Mouse (Mus musculus) neural tube, embryonic 14.5 days (tissue): Measurements from ENCODE around the gene Lrp4. TPM values are rescaled to one million over a fixed set of nuclear protein-coding genes. Genes with fewer than 3 reads are reported as not detected.

ENCODE experiments used
- ATAC-seq: fragments of 200-750 bp; cut with Nextera tagmentation; 2 replicates; pipeline ENCODE4 v1.8.0; 2017; ENCODE audit warnings: low read depth, mild to moderate bottlenecking, moderate TSS enrichment, moderate library complexity
- H3K27ac ChIP-seq: fragments of 300-500 bp; sonication (generic); 2 replicates; pipeline ENCODE4 v1.5.1; 2014; ENCODE audit warnings: low read depth, mild to moderate bottlenecking, control low read depth, low read length, moderate library complexity, mixed read lengths
- H3K27me3 ChIP-seq: fragments of 300-500 bp; sonication (generic); 2 replicates; pipeline ENCODE4 v1.6.1; 2014; ENCODE audit warnings: low read length; ENCODE audit not compliant: control insufficient read depth, insufficient read depth
- H3K36me3 ChIP-seq: fragments of 300-500 bp; sonication (generic); 2 replicates; pipeline ENCODE4 v1.6.1; 2014; ENCODE audit warnings: low read length, mixed read lengths; ENCODE audit not compliant: control insufficient read depth, insufficient read depth
- H3K4me1 ChIP-seq: fragments of 300-500 bp; sonication (generic); 2 replicates; pipeline ENCODE4 v1.6.1; 2014; ENCODE audit warnings: low read length; ENCODE audit not compliant: control insufficient read depth, insufficient read depth
- H3K4me2 ChIP-seq: fragments of 300-500 bp; sonication (generic); 2 replicates; pipeline ENCODE4 v1.6.1; 2014; ENCODE audit warnings: mild to moderate bottlenecking, low read depth, low read length, control low read depth
- H3K4me3 ChIP-seq: fragments of 300-500 bp; sonication (generic); 2 replicates; pipeline ENCODE4 v1.5.1; 2014; ENCODE audit warnings: low read depth, low read length, control low read depth, mixed read lengths
- H3K9ac ChIP-seq: fragments of 300-500 bp; sonication (generic); replicated peaks from 2 replicates; pipeline ENCODE4 v1.6.1; 2014; ENCODE audit warnings: low read depth, mild to moderate bottlenecking, control low read depth, low read length, mixed read lengths
- H3K9me3 ChIP-seq: fragments of 300-500 bp; sonication (generic); 2 replicates; pipeline ENCODE4 v1.6.1; 2016; ENCODE audit warnings: low read length; ENCODE audit not compliant: control insufficient read depth
- WGBS: fragments of 180-500 bp; shearing (Covaris S2); extraction: QIAGEN DNeasy Blood & Tissue Kit; methylation state at CpG from one replicate; pipeline ENCODE4 v1.1.7; 2014; 5-methylcytosine and 5-hydroxymethylcytosine counted together
- polyA plus RNA-seq: library from polyadenylated mRNA; unstranded; fragments of >200 nt; fragmentation: Nextera tagmentation; extraction: Ambion mirVana; gene quantifications from 2 replicates; pipeline ENCODE4 v1.2.1, GENCODE M21; 2014

Gene Lrp4
- polyA plus RNA-seq, 1 experiment from 2014 or later, result 7.2 TPM

- H3K4me3 ChIP-seq, result no peak overlapping the region
- no peak overlapping the region for H3K4me2 ChIP-seq
- no peaks in the 10 kb centered on the region for H3K36me3 ChIP-seq
- H3K27me3 ChIP-seq, result no peaks in the 10 kb centered on the region
- peaks cover 13% of the 10 kb centered on the region; the same call in 1 of the 2 replicates for H3K4me1 ChIP-seq
- 0 out of 2 replicates have a peak overlapping the region, but pooled peaks have one; percentile 10 for H3K27ac ChIP-seq
- no peak overlapping the region for H3K9ac ChIP-seq
- no peak for ATAC-seq
- H3K9me3 ChIP-seq, result no peaks in the 10 kb centered on the region
- 9% methylated on average over 9 of the region's 9 CpGs for WGBS
Observed at GRCm38 (mm10) chr2:91429915-91430599, 27.3 kb upstream of the Lrp4 start.

GRCm38 (mm10) chr2:91430600-91430919, 26.8 kb upstream of the Lrp4 start:
- Histone ChIP-seq H3K4me2 (no peak overlapping the region), H3K9me3 (no peaks in the 10 kb centered on the region), H3K9ac (no peak overlapping the region), H3K4me1 (peaks cover 13% of the 10 kb centered on the region; the same call in 1 of the 2 replicates), H3K27me3 (no peaks in the 10 kb centered on the region), H3K4me3 (no peak overlapping the region), H3K36me3 (no peaks in the 10 kb centered on the region), H3K27ac (no peak overlapping the region)
- ATAC-seq, result peak; percentile 63; the same call in 1 of the 2 replicates
- WGBS, result 11% methylated on average over 6 of the region's 6 CpGs

- H3K27me3 ChIP-seq, result no peaks in the 10 kb centered on the region
- no peaks in the 10 kb centered on the region for H3K36me3 ChIP-seq
- no peak for ATAC-seq
- H3K4me2 ChIP-seq, result no peak overlapping the region
- H3K4me1 ChIP-seq, result no peaks in the 10 kb centered on the region; the same call in 1 of the 2 replicates
- no peaks in the 10 kb centered on the region for H3K9me3 ChIP-seq
- H3K9ac ChIP-seq, result no peak overlapping the region
- H3K4me3 ChIP-seq, result no peak overlapping the region
- H3K27ac ChIP-seq, result no peak overlapping the region
- 65% methylated on average over 8 of the region's 8 CpGs for WGBS
Observed at GRCm38 (mm10) chr2:91436713-91437112, 20.6 kb upstream of the Lrp4 start.

- Histone ChIP-seq H3K9me3 (no peaks in the 10 kb centered on the region), H3K9ac (no peak overlapping the region), H3K36me3 (no peaks in the 10 kb centered on the region), H3K27ac (no peak overlapping the region), H3K4me1 (no peaks in the 10 kb centered on the region; the same call in 1 of the 2 replicates), H3K4me3 (no peak overlapping the region), H3K27me3 (no peaks in the 10 kb centered on the region), H3K4me2 (no peak overlapping the region)
- WGBS, result 67% methylated on average over 5 of the region's 5 CpGs
- no peak for ATAC-seq
Observed at GRCm38 (mm10) chr2:91437116-91437815, 20.0 kb upstream of the Lrp4 start.

GRCm38 (mm10) chr2:91439271-91439670, 18.0 kb upstream of the Lrp4 start:
- Histone ChIP-seq H3K4me1 (peaks cover 5% of the 10 kb centered on the region; the same call in 1 of the 2 replicates), H3K27ac (no peak overlapping the region), H3K4me2 (no peak overlapping the region), H3K9me3 (no peaks in the 10 kb centered on the region), H3K4me3 (no peak overlapping the region), H3K27me3 (no peaks in the 10 kb centered on the region), H3K9ac (no peak overlapping the region), H3K36me3 (no peaks in the 10 kb centered on the region)
- WGBS, result 92% methylated on average over 10 of the region's 10 CpGs
- no peak for ATAC-seq

GRCm38 (mm10) chr2:91439876-91440275, 17.4 kb upstream of the Lrp4 start:
- H3K9me3 ChIP-seq, result no peaks in the 10 kb centered on the region
- no peak for ATAC-seq
- no peak overlapping the region for H3K9ac ChIP-seq
- H3K4me1 ChIP-seq, result peaks cover 5% of the 10 kb centered on the region; the same call in 1 of the 2 replicates
- no peaks in the 10 kb centered on the region for H3K27me3 ChIP-seq
- no peak overlapping the region for H3K4me2 ChIP-seq
- H3K27ac ChIP-seq, result no peak overlapping the region
- no peaks in the 10 kb centered on the region for H3K36me3 ChIP-seq
- 67% methylated on average over 1 of the region's 1 CpGs for WGBS
- no peak overlapping the region for H3K4me3 ChIP-seq

GRCm38 (mm10) chr2:91440686-91441085, 16.6 kb upstream of the Lrp4 start:
- H3K4me1 ChIP-seq, result peaks cover 5% of the 10 kb centered on the region; the same call in 1 of the 2 replicates
- no peaks in the 10 kb centered on the region for H3K9me3 ChIP-seq
- H3K4me2 ChIP-seq, result no peak overlapping the region
- H3K4me3 ChIP-seq, result no peak overlapping the region
- no peak overlapping the region for H3K9ac ChIP-seq
- H3K36me3 ChIP-seq, result no peaks in the 10 kb centered on the region
- no peak for ATAC-seq
- WGBS, result 92% methylated on average over 5 of the region's 5 CpGs
- H3K27me3 ChIP-seq, result no peaks in the 10 kb centered on the region
- H3K27ac ChIP-seq, result no peak overlapping the region

GRCm38 (mm10) chr2:91441715-91442114, 15.6 kb upstream of the Lrp4 start:
- H3K4me1 ChIP-seq, result peaks cover 5% of the 10 kb centered on the region; the same call in 1 of the 2 replicates
- H3K9me3 ChIP-seq, result no peaks in the 10 kb centered on the region
- H3K27ac ChIP-seq, result no peak overlapping the region
- no peak overlapping the region for H3K9ac ChIP-seq
- ATAC-seq, result no peak
- 78% methylated on average over 2 of the region's 2 CpGs for WGBS
- H3K4me3 ChIP-seq, result no peak overlapping the region
- H3K36me3 ChIP-seq, result no peaks in the 10 kb centered on the region
- no peaks in the 10 kb centered on the region for H3K27me3 ChIP-seq
- H3K4me2 ChIP-seq, result no peak overlapping the region

- 61% methylated on average over 1 of the region's 1 CpGs for WGBS
- Histone ChIP-seq H3K4me2 (no peak overlapping the region), H3K27me3 (no peaks in the 10 kb centered on the region), H3K9ac (no peak overlapping the region), H3K36me3 (no peaks in the 10 kb centered on the region), H3K27ac (no peak overlapping the region), H3K4me3 (no peak overlapping the region), H3K4me1 (peaks cover 5% of the 10 kb centered on the region; the same call in 1 of the 2 replicates), H3K9me3 (no peaks in the 10 kb centered on the region)
- ATAC-seq, result no peak
Observed at GRCm38 (mm10) chr2:91442241-91442640, 15.1 kb upstream of the Lrp4 start.
